9 mouse cellular contexts compared by ENCODE assay signal in genomic region chr3:27982436-27983017, GRCm38 (mm10). TPM values are rescaled to one million over a fixed set of nuclear protein-coding genes. Genes with fewer than 3 reads are reported as not detected.
DNase-seq lines count a peak whose midpoint lies in the region; ATAC-seq and TF ChIP-seq lines count a peak whose summit lies in the region.
"Had no signal": no experiment of that assay in that cellular context is flagged by ENCODE, and none has a peak within 500 bp of the region (broad histone marks: within the 10 kb centered on the region; RNA-seq: fewer than 3 reads in every experiment).

No protein-coding gene starts in this region.

- DNase-seq in MN1 (ENCODE audit: low spot score), result peak; percentile 78
- DNase-seq in cerebellum, adult 18-20 months, result peak; percentile 26 to 39
- DNase-seq in forebrain, postnatal 0 days, result peak; percentile 82
- peak; percentile 58 for DNase-seq in heart, postnatal 25 days (ENCODE audit: low spot score)
- DNase-seq in layer of hippocampus, adult 8-10 months (ENCODE audit: low spot score in 2 of 2), result peak; percentile 64 to 83
- DNase-seq in lung, postnatal 14 days, result peak; percentile 84
- DNase-seq in right cerebral cortex, adult 2 months (ENCODE audit: low spot score in 2 of 2), result peak; percentile 86 to 90
- DNase-seq in spleen, postnatal 14 days (ENCODE audit: low spot score in 2 of 2), result no peak

- H3K4me2 ChIP-seq in forebrain, postnatal 0 days (ENCODE audit: low read depth), result no peak overlapping the region
- H3K4me2 ChIP-seq: embryonic facial prominence, embryonic 13.5 days had no signal

- H3K4me1 ChIP-seq in forebrain, postnatal 0 days (ENCODE audit: insufficient read depth), result 0 out of 2 replicates have a peak, but pooled peaks cover 6% of the 10 kb centered on the region

- ATAC-seq in forebrain, postnatal 0 days, result peak; percentile 87

- H3K27me3 ChIP-seq in forebrain, postnatal 0 days (ENCODE audit: insufficient read depth, low read length), result no peaks in the 10 kb centered on the region
- H3K27me3 ChIP-seq: embryonic facial prominence, embryonic 13.5 days had no signal

- H3K4me3 ChIP-seq in forebrain, postnatal 0 days (ENCODE audit: low read depth, low read length), result no peak overlapping the region
- H3K4me3 ChIP-seq: embryonic facial prominence, embryonic 13.5 days had no signal

- WGBS in forebrain, postnatal 0 days, result 39% methylated on average over 7 of the region's 7 CpGs

- intact Hi-C loops in heart, postnatal 25 days (cut with DNase I), result loop anchor here (2.0 to 5.0 kb wide), 3 partner anchors 40 to 124 kb away; no protein-coding TSS in a partner anchor

- H3K9ac ChIP-seq in forebrain, postnatal 0 days, result no peak overlapping the region
- H3K9ac ChIP-seq: embryonic facial prominence, embryonic 13.5 days had no signal

- no peak overlapping the region for H3K27ac ChIP-seq in forebrain, postnatal 0 days (ENCODE audit: low read depth, low read length)
- H3K27ac ChIP-seq: embryonic facial prominence, embryonic 13.5 days had no signal

- no peaks in the 10 kb centered on the region for H3K9me3 ChIP-seq in forebrain, postnatal 0 days (ENCODE audit: low read length)
- H3K9me3 ChIP-seq: embryonic facial prominence, embryonic 13.5 days had no signal

- no peaks in the 10 kb centered on the region for H3K36me3 ChIP-seq in forebrain, postnatal 0 days (ENCODE audit: insufficient read depth)
- H3K36me3 ChIP-seq: embryonic facial prominence, embryonic 13.5 days had no signal

- TF ChIP-seq CTCF in forebrain, postnatal 0 days (IDR thresholded peaks at IDR 0.05; ENCODE audit: low read depth), result peak; percentile 84

RNA-seq across cellular contexts. Expression of gene Pld1, which starts 44.0 kb away (rescaled TPM):
- 5.1 and 13.5 TPM in 2 replicates for total RNA-seq in forebrain, postnatal 0 days (2014; rRNA removed)
- 2.7 and 3.5 TPM in 2 replicates for polyA plus RNA-seq in forebrain, postnatal 0 days (2015; fragmentation: Nextera tagmentation; extraction: Ambion mirVana)
- total RNA-seq in heart, postnatal 25 days (2021), result 10 to 100 TPM; 12.5 to 13.5 TPM
- total RNA-seq in layer of hippocampus, adult 8-10 months (2022), result 10 to 100 TPM in 3 of 4 experiments, 1 to 10 TPM in 1; 7.9 to 13.7 (median 11.4) TPM

Comparison
In these comparisons a context has a peak if more than half of its experiments do, and no peak if none do; other contexts are left out.
1. DNase-seq: peak in MN1 (single experiment), cerebellum, adult 18-20 months (2 of 2), forebrain, postnatal 0 days (single experiment), heart, postnatal 25 days (single experiment), layer of hippocampus, adult 8-10 months (2 of 2), lung, postnatal 14 days (single experiment) and right cerebral cortex, adult 2 months (2 of 2); none in spleen, postnatal 14 days (0 of 2).